Mouse (Mus musculus): ENCODE measurements at regions not wholly inside any gene's neighbourhood (a gene's known extent, or its start where the extent isn't known, plus 50 kb on each side); places are given as distances from the start of the nearest gene placed in this dataset.

DNA sequence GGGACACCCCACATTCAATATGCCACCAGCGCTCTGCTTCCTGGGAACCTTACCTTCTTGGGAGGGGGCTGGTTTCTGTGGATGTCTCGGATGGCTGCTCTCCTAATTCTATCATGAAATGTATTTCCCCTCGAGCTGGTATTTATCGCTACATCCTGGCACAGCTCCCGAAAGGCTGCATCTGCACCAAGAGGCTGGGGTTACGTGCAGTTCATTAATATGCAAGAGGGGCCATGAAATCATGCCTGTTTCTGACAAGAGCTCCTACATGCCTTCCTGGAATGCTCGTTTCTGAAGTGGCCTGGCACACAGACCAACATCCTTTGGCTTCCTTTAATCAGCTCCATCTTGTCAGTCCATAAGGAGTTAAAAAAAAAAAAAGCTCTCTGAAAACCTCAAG, 96.2 kb upstream of the Smarca2 start:
- TF ChIP-seq CTCF (conservative IDR thresholded peaks at IDR 0.05; ENCODE audit: low read length) (no peak), POU5F1 (IDR thresholded peaks at IDR 0.05; ENCODE audit: borderline replicate concordance, low read length) (no peak)
